ENCODE assay signal across 18 mouse cellular contexts in the genomic region with DNA sequence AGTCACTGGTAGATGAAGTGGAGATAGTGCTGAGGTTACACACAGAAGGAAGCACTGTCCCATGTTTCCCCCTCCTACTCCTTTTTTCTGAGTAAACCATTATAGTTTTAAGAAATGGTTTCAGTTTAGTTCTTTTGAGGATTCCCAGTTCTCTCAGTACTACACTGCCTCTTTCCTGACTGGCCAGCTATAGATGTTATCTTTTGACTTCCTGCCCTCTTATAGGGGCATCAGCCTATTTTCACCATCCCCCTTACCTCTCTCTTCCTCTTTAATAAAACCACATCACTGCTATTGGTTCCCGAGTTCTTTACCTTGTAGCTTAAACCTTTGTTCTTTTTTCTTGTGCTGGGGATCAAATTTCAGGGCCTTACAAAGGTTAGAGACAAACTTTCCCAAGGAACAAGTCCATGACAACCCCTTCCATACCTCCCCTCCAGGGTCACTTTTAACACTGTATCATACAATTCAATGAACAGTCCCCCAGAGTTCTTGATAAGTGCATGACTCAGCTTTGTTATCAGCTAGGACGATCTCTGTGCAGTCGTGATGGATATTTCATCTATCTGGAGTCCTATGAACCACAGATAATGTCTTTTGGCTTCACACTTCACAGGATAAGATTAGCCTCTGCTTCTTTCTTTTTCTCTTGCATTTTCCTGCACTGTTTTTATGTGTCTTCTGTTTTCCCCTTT. TPM values are rescaled to one million over a fixed set of nuclear protein-coding genes. Genes with fewer than 3 reads are reported as not detected.
DNase-seq lines count a peak whose midpoint lies in the region; ATAC-seq and TF ChIP-seq lines count a peak whose summit lies in the region.
"Had no signal": no experiment of that assay in that cellular context is flagged by ENCODE, and none has a peak within 500 bp of the region (broad histone marks: within the 10 kb centered on the region; RNA-seq: fewer than 3 reads in every experiment).

No protein-coding gene starts in this region.

- H3K27me3 ChIP-seq in intestine, embryonic 16.5 days (replicated peaks; ENCODE audit: control insufficient read depth, insufficient read depth, low read length): no peaks in the 10 kb centered on the region
- H3K27me3 ChIP-seq in intestine, embryonic 15.5 days (replicated peaks): no peaks in the 10 kb centered on the region
- H3K27me3 ChIP-seq: heart, embryonic 12.5 days; limb, embryonic 13.5 days had no signal

- intact Hi-C loops in left cerebral cortex, adult 2 months (cut with DNase I): no loop called here

- no peaks in the 10 kb centered on the region for H3K36me3 ChIP-seq in intestine, embryonic 16.5 days (ENCODE audit: control insufficient read depth, insufficient read depth, low read length)
- no peaks in the 10 kb centered on the region for H3K36me3 ChIP-seq in intestine, embryonic 15.5 days
- H3K36me3 ChIP-seq: embryonic facial prominence, embryonic 10.5 days; limb, embryonic 13.5 days had no signal

- H3K4me1 ChIP-seq in intestine, embryonic 16.5 days (ENCODE audit: control insufficient read depth, insufficient read depth, low read length): no peaks in the 10 kb centered on the region
- no peaks in the 10 kb centered on the region for H3K4me1 ChIP-seq in intestine, embryonic 15.5 days (replicated peaks)
- H3K4me1 ChIP-seq: limb, embryonic 13.5 days had no signal

- WGBS in intestine, embryonic 16.5 days: 35% methylated on average over 3 of the region's 3 CpGs
- WGBS in intestine, embryonic 15.5 days: 31% methylated on average over 3 of the region's 3 CpGs

- H3K4me2 ChIP-seq in intestine, embryonic 16.5 days (ENCODE audit: low read depth, low read length): no peak overlapping the region
- H3K4me2 ChIP-seq in intestine, embryonic 15.5 days (replicated peaks): no peak overlapping the region
- H3K4me2 ChIP-seq: heart, embryonic 12.5 days; limb, embryonic 13.5 days had no signal

- no peak overlapping the region for H3K27ac ChIP-seq in intestine, embryonic 16.5 days (ENCODE audit: low read length)
- H3K27ac ChIP-seq in intestine, embryonic 15.5 days: no peak overlapping the region
- H3K27ac ChIP-seq in left cerebral cortex, adult 2 months: no peak overlapping the region
- H3K27ac ChIP-seq: embryonic facial prominence, embryonic 10.5 days; hindbrain, postnatal 0 days; limb, embryonic 13.5 days; liver, embryonic 14.5 days had no signal

- no peak overlapping the region for H3K9ac ChIP-seq in intestine, embryonic 16.5 days (ENCODE audit: low read depth, low read length)
- no peak overlapping the region for H3K9ac ChIP-seq in intestine, embryonic 15.5 days
- H3K9ac ChIP-seq: heart, embryonic 12.5 days; limb, embryonic 13.5 days; liver, embryonic 14.5 days had no signal

- H3K4me3 ChIP-seq in intestine, embryonic 16.5 days (ENCODE audit: low read length): no peak overlapping the region
- no peak overlapping the region for H3K4me3 ChIP-seq in intestine, embryonic 15.5 days (replicated peaks)
- no peak overlapping the region for H3K4me3 ChIP-seq in left cerebral cortex, adult 2 months
- H3K4me3 ChIP-seq: embryonic facial prominence, embryonic 10.5 days; heart, embryonic 12.5 days; limb, embryonic 13.5 days had no signal

- no peak for TF ChIP-seq CTCF in left cerebral cortex, adult 2 months (IDR thresholded peaks at IDR 0.05)

- DNase-seq in 3T3-L1 (ENCODE audit: low read depth, low spot score): peak; percentile 26
- DNase-seq in induced T-regulatory cell, adult 2 months (ENCODE audit: low read depth): peak; percentile 31
- DNase-seq in thymus, postnatal 0 days (ENCODE audit: low spot score): no peak
- no peak for DNase-seq in left cerebral cortex, adult 2 months (ENCODE audit: extremely low spot score in 1 of 2, low spot score in 2 of 2)
- DNase-seq: cerebellum, postnatal 14 days; kidney, postnatal 36 days; layer of hippocampus, adult 9-11 months; thymus, postnatal 4 days had no signal

- 0 out of 2 replicates have a peak, but pooled peaks have one; percentile 28 for ATAC-seq in intestine, embryonic 16.5 days
- no peak for ATAC-seq in intestine, embryonic 15.5 days
- ATAC-seq in CD4-positive, CD25-positive, alpha-beta regulatory T cell, adult 4 months: peak; percentile 70
- ATAC-seq: forebrain, embryonic 14.5 days; hindbrain, postnatal 0 days; midbrain, embryonic 16.5 days had no signal

- no peaks in the 10 kb centered on the region for H3K9me3 ChIP-seq in intestine, embryonic 16.5 days (ENCODE audit: control insufficient read depth, low read length)
- H3K9me3 ChIP-seq in intestine, embryonic 15.5 days: no peaks in the 10 kb centered on the region
- H3K9me3 ChIP-seq: embryonic facial prominence, embryonic 10.5 days; heart, embryonic 12.5 days; limb, embryonic 13.5 days had no signal

RNA-seq across cellular contexts. Expression of gene Babam2, which starts 35.3 kb away (rescaled TPM):
- 63.5 and 69.0 TPM in 2 replicates for polyA plus RNA-seq in intestine, embryonic 16.5 days (2015; fragmentation: Nextera tagmentation; extraction: Ambion mirVana)
- polyA plus RNA-seq in intestine, embryonic 15.5 days (2015; fragmentation: Nextera tagmentation; extraction: Ambion mirVana): 70.9 and 78.7 TPM in 2 replicates
- 100 to 1,000 TPM; 104 to 119 TPM for polyA plus RNA-seq in CD4-positive, CD25-positive, alpha-beta regulatory T cell, adult 4 months (2017; shearing (Covaris generic))
- 48.1 and 53.9 TPM in 2 replicates for polyA plus RNA-seq in thymus, postnatal 0 days (2015; fragmentation: Nextera tagmentation; extraction: Ambion mirVana)
- 10 to 100 TPM; 39.5 to 45.2 TPM for total RNA-seq in left cerebral cortex, adult 2 months (2021)

RNA-seq across cellular contexts. Expression of gene Rbks, which starts 35.4 kb away (rescaled TPM):
- polyA plus RNA-seq in intestine, embryonic 16.5 days (2015; fragmentation: Nextera tagmentation; extraction: Ambion mirVana): 20.8 and 21.2 TPM in 2 replicates
- 15.4 and 16.6 TPM in 2 replicates for polyA plus RNA-seq in intestine, embryonic 15.5 days (2015; fragmentation: Nextera tagmentation; extraction: Ambion mirVana)
- polyA plus RNA-seq in CD4-positive, CD25-positive, alpha-beta regulatory T cell, adult 4 months (2017; shearing (Covaris generic)): 10 to 100 TPM; 18.7 to 19.4 TPM
- 20.7 and 22.1 TPM in 2 replicates for polyA plus RNA-seq in thymus, postnatal 0 days (2015; fragmentation: Nextera tagmentation; extraction: Ambion mirVana)
- 1 to 10 TPM; 3.8 to 4.0 TPM for total RNA-seq in left cerebral cortex, adult 2 months (2021)

Comparison
In these comparisons a context has a peak if more than half of its experiments do, and no peak if none do; other contexts are left out.
1. DNase-seq: peak in 3T3-L1 (single experiment) and induced T-regulatory cell, adult 2 months (single experiment); none in thymus, postnatal 0 days (single experiment) and left cerebral cortex, adult 2 months (0 of 2).